Mouse (Mus musculus) cerebellum, adult 2 months (tissue): ENCODE data around the gene Lrp1.

Experiments used
- CTCF ChIP-seq: fragments of 200-500 bp; IDR thresholded peaks from 2 replicates; pipeline ENCODE4 v1.5.1; 2011; ENCODE audit warnings: low read depth, mild to moderate bottlenecking, control low read depth, low read length, moderate library complexity, borderline replicate concordance; ENCODE audit not compliant: insufficient read depth
- POLR2A ChIP-seq: fragments of 200-500 bp; IDR thresholded peaks from 2 replicates; pipeline ENCODE4 v1.6.1; 2011; ENCODE audit warnings: low read length, control low read depth, borderline replicate concordance; ENCODE audit not compliant: insufficient read depth

DNA sequence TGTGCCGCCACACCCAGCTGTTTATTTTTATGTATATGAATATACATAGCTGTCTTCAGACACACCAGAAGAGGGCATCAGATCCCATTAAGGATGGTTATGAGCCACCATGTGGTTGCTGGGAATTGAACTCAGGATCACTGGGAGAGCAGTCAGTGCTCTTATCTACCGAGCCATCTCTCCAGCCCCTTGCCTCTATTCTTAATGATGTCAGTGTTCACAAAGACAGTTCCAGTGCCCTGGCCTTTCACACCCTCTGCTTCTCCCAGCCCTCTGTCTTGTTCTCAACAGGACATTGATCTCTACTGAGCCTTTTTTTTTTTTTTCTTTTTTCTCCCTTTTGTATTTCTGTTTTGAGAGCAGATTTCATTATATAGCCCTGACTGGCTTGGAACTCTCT is 35.4 kb downstream of the Lrp1 start:
- TF ChIP-seq CTCF (no peak), POLR2A (no peak)
